Mouse (Mus musculus): ENCODE data around the gene Cgref1. TPM values are rescaled to one million over a fixed set of nuclear protein-coding genes. Genes with fewer than 3 reads are reported as not detected.

Cgref1 gene
- polyA plus RNA-seq, 2 experiments = 4.2 to 5.4 TPM

- Histone ChIP-seq H3K27me3 (ENCODE audit: control insufficient read depth, insufficient read depth, low read length) (no peaks in the 10 kb centered on the region), H3K9me3 (ENCODE audit: control insufficient read depth, low read length) (no peaks in the 10 kb centered on the region), H3K9ac (replicated peaks) (no peak overlapping the region), H3K36me3 (replicated peaks; ENCODE audit: control insufficient read depth, insufficient read depth, low read depth) (peaks cover 16% of the 10 kb centered on the region), H3K27ac (no peak overlapping the region), H3K4me2 (ENCODE audit: low read depth) (no peak overlapping the region), H3K4me3 (ENCODE audit: insufficient read depth in 1 of 2, low read depth in 2 of 2, low read length in 2 of 2) (no peak overlapping the region), H3K4me1 (replicated peaks; ENCODE audit: control insufficient read depth in 2 of 2, insufficient read depth in 2 of 2, low read length in 1 of 2) (peaks cover 6 to 16% of the 10 kb centered on the region in 2 experiments)
- DNase-seq (ENCODE audit: low read depth in 3 of 3, low spot score in 3 of 3) (no peak), ATAC-seq (ENCODE audit: insufficient read depth) (no peak)
- 29% methylated on average over 10 of the region's 10 CpGs for WGBS (ENCODE audit: insufficient replicate concordance)
- TF ChIP-seq CTCF (IDR thresholded peaks at IDR 0.05; ENCODE audit: low read depth) (no peak), EP300 (IDR thresholded peaks at IDR 0.05; ENCODE audit: low read depth) (no peak)
Measured at GRCm38 (mm10) chr5:30961545-30962505, 16.4 kb upstream of the Cgref1 start.

- H3K4me1 ChIP-seq (replicated peaks; ENCODE audit: control insufficient read depth in 2 of 2, insufficient read depth in 2 of 2, low read length in 1 of 2) = peaks cover 6 to 16% of the 10 kb centered on the region in 2 experiments
- no peak for TF ChIP-seq EP300 (IDR thresholded peaks at IDR 0.05; ENCODE audit: low read depth)
- TF ChIP-seq CTCF (IDR thresholded peaks at IDR 0.05; ENCODE audit: low read depth) = no peak
- H3K27me3 ChIP-seq (ENCODE audit: control insufficient read depth, insufficient read depth, low read length) = no peaks in the 10 kb centered on the region
- H3K4me3 ChIP-seq (ENCODE audit: insufficient read depth in 1 of 2, low read depth in 2 of 2, low read length in 2 of 2) = peak overlapping the region in 1 of 2 experiments; percentile 78; a peak in 2 of 4 replicates
- DNase-seq (ENCODE audit: low read depth in 3 of 3, low spot score in 3 of 3) (no peak), ATAC-seq (ENCODE audit: insufficient read depth) (no peak)
- peak overlapping the region; percentile 58; the same call in 1 of the 2 replicates for H3K9ac ChIP-seq (replicated peaks)
- peak overlapping the region; percentile 83 for H3K4me2 ChIP-seq (ENCODE audit: low read depth)
- H3K36me3 ChIP-seq (replicated peaks; ENCODE audit: control insufficient read depth, insufficient read depth, low read depth) = peaks cover 16% of the 10 kb centered on the region
- no peaks in the 10 kb centered on the region for H3K9me3 ChIP-seq (ENCODE audit: control insufficient read depth, low read length)
- 72% methylated on average over 2 of the region's 2 CpGs for WGBS (ENCODE audit: insufficient replicate concordance)
- H3K27ac ChIP-seq = no peak overlapping the region
Measured at GRCm38 (mm10) chr5:30960814-30961213, 15.4 kb upstream of the Cgref1 start.

DNA sequence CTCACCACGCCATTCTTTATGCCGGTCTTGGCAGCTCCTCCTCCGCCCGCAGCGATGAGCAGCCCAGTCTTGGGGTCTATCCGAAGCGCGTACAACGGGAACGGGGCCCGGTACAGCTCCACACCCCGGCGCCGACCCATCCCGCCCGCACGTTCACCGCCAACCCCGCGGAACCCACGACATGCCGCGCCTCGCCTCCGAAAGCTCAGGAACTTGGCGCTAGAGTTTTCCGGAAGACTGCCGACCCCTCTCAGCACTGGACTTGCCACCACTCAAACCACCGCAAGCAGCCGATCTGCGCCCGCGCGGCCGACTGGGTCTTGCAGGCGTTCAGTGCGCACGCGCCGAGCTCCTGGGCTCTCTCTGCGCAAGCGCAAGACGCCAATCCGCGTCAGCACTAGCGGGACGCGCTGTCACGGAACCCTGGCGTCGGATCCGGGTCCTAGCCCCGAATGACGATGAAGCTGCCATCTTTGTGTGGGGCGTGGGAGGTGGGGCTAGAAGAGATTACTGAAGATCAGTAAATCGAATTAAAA lies 14.6 kb upstream of the Cgref1 start, which contains the start of gene Preb:
TSS of gene Preb (minus strand) at position 396 of the 536 bp plus-strand sequence.
- TF ChIP-seq CTCF (IDR thresholded peaks at IDR 0.05; ENCODE audit: low read depth) = peak; percentile 53
- no peak for TF ChIP-seq EP300 (IDR thresholded peaks at IDR 0.05; ENCODE audit: low read depth)
- peak; percentile 91 to 92 (median 92) for DNase-seq (ENCODE audit: low read depth in 3 of 3, low spot score in 3 of 3)
- Histone ChIP-seq H3K9me3 (ENCODE audit: control insufficient read depth, low read length) (no peaks in the 10 kb centered on the region), H3K4me2 (ENCODE audit: low read depth) (peak within 1 kb of the TSS; percentile 83), H3K27me3 (ENCODE audit: control insufficient read depth, insufficient read depth, low read length) (no peaks in the 10 kb centered on the region), H3K4me1 (replicated peaks; ENCODE audit: control insufficient read depth in 2 of 2, insufficient read depth in 2 of 2, low read length in 1 of 2) (peaks cover 6 to 16% of the 10 kb centered on the region in 2 experiments), H3K4me3 (ENCODE audit: insufficient read depth in 1 of 2, low read depth in 2 of 2, low read length in 2 of 2) (peak within 1 kb of the TSS; percentile 78 to 84), H3K36me3 (replicated peaks; ENCODE audit: control insufficient read depth, insufficient read depth, low read depth) (peaks cover 22% of the 10 kb centered on the region), H3K9ac (replicated peaks) (peak within 1 kb of the TSS; percentile 89), H3K27ac (peak within 1 kb of the TSS; percentile 22)
- peak; percentile 93 for ATAC-seq (ENCODE audit: insufficient read depth)
- under 1% methylated on average over 56 of the region's 56 CpGs for WGBS (ENCODE audit: insufficient replicate concordance)

- WGBS (ENCODE audit: insufficient replicate concordance) = 26% methylated on average over 19 of the region's 19 CpGs
- peak; percentile 7; the same call in 1 of the 2 replicates for ATAC-seq (ENCODE audit: insufficient read depth)
- peak overlapping the region; percentile 83 for H3K4me2 ChIP-seq (ENCODE audit: low read depth)
- H3K27me3 ChIP-seq (ENCODE audit: control insufficient read depth, insufficient read depth, low read length) = no peaks in the 10 kb centered on the region
- no peaks in the 10 kb centered on the region for H3K9me3 ChIP-seq (ENCODE audit: control insufficient read depth, low read length)
- peaks cover 23% of the 10 kb centered on the region for H3K36me3 ChIP-seq (replicated peaks; ENCODE audit: control insufficient read depth, insufficient read depth, low read depth)
- peaks cover 6 to 16% of the 10 kb centered on the region in 2 experiments for H3K4me1 ChIP-seq (replicated peaks; ENCODE audit: control insufficient read depth in 2 of 2, insufficient read depth in 2 of 2, low read length in 1 of 2)
- no peak for DNase-seq (ENCODE audit: low read depth in 3 of 3, low spot score in 3 of 3)
- H3K9ac ChIP-seq (replicated peaks) = peak overlapping the region; percentile 89
- TF ChIP-seq CTCF (IDR thresholded peaks at IDR 0.05; ENCODE audit: low read depth) = no peak
- TF ChIP-seq EP300 (IDR thresholded peaks at IDR 0.05; ENCODE audit: low read depth) = no peak
- H3K27ac ChIP-seq = peak overlapping the region; percentile 1; the same call in 1 of the 2 replicates
- peak overlapping the region; percentile 78 to 84 for H3K4me3 ChIP-seq (ENCODE audit: insufficient read depth in 1 of 2, low read depth in 2 of 2, low read length in 2 of 2)
Measured at GRCm38 (mm10) chr5:30959198-30959854, 13.9 kb upstream of the Cgref1 start.
